Mouse (Mus musculus) cerebellum, postnatal 36 days (tissue): ENCODE results near the gene Nfia.

Experiments
- DNase-seq, 2 experiments: peaks; one replicate each; pipeline ENCODE4 v3.0.0; 2021 to 2022; ENCODE audit warnings: mixed read lengths in 2 of 2

Gene Nfia

GRCm38 (mm10) chr4:97767025-97767424, 5.5 kb upstream of the Nfia start:
- no peak for DNase-seq

DNA sequence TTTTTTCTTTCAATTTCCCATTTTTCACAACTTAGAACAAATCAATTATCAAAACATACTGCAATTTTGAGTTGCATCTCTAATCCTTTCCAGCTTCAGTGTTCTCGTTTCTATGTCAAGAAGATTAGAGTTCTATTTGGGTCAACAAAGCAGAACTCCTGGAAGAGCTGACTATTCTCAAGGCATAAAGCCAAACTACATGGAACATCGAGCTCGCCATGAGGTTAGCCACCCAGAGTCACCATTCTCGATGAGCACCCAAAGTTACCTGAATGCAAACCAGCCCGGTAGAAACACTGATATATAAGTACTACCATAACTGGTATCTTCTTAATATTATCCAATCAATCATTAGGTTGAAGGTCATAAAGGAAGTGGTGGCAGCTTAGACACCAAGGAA, 5.0 kb upstream of the Nfia start:
- no peak for DNase-seq

- peak in 1 of 2 experiments; percentile 4 for DNase-seq
Observed at GRCm38 (mm10) chr4:97769861-97770260, 2.7 kb upstream of the Nfia start.

- DNase-seq = peak in 1 of 2 experiments; percentile 15
Observed at GRCm38 (mm10) chr4:97771426-97771825, 1.1 kb upstream of the Nfia start.

DNA sequence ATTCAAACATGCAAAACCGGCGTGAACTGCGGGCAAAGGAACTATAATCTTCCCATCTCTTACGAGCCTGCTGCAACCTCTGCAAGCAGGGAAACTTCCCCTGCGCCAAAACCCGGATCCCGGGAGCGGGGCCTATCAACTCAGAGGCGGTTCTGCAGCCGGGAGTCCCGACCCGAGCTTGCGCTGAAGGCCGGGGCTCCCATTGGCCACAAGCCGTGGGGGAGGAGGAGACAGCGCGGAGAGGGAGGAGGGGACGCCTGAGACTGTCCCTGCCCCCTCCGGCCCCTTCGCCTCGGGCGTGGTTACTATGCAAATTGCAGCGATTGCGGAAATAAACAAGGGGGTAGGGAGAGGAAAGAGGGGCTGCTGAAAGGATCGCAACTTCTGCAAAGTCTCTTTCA, 450 bp upstream of the Nfia start:
- DNase-seq = peak; percentile 95 to 98

- DNase-seq = peak; percentile 80 to 94
Observed at GRCm38 (mm10) chr4:97773110-97773593, 618 bp downstream of the Nfia start.

DNA sequence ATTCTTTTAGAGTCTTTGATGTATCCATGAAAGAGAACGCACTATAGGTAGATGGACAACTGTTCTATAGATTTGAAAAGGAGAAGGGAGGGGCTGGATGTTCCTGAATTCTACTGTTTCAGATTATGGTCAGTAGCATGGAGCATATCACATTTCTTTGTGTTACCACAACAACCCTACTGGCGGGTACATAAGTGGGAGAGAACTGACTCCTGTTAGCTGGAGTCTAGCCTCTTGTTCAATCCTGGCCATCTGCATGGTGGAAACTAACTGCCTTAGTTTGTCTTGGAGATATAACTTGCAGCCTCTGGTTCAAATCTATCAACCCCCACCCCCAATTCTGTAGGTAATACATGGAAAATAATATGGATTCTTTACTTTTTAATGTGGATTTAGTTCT, 1.3 kb downstream of the Nfia start:
- DNase-seq = peak in 1 of 2 experiments; percentile 13

GRCm38 (mm10) chr4:97774446-97774950, 2.0 kb downstream of the Nfia start:
- DNase-seq = peak in 1 of 2 experiments; percentile 36

DNA sequence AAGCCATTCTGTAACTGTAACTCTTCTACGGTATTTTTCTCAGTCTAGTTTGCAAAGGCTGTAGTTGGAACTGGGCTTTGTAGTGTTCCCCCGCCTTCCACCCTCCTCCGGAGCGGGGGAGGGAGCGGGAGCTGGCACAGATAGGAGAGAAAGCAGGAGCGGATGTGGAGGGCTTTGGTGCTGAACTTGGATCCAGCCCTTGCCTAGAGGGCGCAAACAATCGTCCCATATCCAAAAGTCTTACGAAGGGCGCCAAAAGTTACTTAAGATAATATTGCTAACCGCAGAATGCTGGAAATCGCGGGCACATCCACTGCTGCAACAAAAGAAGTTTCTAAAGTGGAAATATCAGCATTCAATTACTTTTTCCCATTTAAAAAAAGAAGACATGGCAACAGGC, 2.5 kb downstream of the Nfia start:
- peak; percentile 46 to 55 for DNase-seq

GRCm38 (mm10) chr4:97775494-97776265, 3.1 kb downstream of the Nfia start:
- DNase-seq = peak in 1 of 2 experiments; percentile 15

DNA sequence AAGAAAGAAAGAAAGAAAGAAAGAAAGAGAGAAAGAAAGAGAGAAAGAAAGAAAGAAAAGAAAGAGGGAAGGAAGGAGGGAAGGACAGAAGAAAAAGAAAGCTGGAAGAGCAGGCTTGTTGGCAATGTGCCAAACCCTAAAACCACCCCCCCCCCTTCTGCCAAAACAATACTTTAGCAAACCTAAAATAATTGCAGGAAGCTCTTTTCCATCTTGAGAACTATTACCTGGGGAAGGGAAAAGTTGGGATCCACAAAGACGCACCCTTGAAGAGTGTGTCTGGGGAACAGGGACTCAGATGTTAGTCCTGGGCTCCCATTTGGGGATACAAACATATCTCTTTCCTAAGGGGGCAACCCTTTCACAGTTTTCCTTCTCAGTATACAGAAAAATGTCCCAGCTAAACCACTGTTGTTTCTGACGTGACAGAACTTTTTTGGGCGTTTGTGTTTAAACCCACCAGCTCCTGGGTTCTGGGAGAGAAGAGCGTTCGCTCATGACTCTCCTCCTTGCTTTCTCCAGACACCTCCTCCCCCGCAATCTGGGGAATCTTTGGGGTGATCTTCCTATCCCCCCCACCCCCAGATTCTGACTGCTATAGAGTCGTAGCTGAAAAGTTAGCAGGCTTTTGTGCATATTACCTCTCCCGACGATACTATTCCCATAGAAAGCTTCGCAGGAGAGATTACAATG, 4.0 kb downstream of the Nfia start:
- peak in 1 of 2 experiments; percentile 32 for DNase-seq

GRCm38 (mm10) chr4:97777081-97777705, 4.7 kb downstream of the Nfia start:
- DNase-seq = peak; percentile 56 to 61

DNA sequence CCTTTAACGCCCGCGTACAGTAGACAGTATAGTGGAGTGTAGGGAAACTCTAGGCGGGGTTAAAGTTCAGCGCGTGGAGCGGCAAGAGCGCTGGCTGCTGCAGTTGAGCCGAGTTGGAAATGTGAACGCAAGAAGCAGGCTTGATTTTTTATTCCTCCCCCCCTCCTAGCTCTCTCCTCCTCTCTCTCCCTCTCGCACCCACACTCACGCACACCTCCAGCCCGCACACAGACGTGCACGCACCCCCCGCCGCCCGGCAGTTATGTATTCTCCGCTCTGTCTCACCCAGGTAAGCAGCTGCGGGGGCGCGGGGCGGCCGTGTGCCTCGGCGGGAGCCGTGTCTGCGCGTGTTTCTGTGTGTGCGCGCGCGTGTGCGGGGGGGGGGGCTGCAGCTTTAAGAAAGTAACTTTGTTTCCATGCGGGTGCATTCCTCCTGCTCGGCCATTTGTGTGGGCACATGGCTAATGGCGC, 5.2 kb downstream of the Nfia start, which contains the start of gene E130114P18Rik:
E130114P18Rik (minus strand) TSS at position 373 of the 471 bp plus-strand sequence.
- DNase-seq = peak; percentile 62 to 66

GRCm38 (mm10) chr4:97778211-97779002, 5.9 kb downstream of the Nfia start:
- DNase-seq = peak; percentile 47 to 55

DNA sequence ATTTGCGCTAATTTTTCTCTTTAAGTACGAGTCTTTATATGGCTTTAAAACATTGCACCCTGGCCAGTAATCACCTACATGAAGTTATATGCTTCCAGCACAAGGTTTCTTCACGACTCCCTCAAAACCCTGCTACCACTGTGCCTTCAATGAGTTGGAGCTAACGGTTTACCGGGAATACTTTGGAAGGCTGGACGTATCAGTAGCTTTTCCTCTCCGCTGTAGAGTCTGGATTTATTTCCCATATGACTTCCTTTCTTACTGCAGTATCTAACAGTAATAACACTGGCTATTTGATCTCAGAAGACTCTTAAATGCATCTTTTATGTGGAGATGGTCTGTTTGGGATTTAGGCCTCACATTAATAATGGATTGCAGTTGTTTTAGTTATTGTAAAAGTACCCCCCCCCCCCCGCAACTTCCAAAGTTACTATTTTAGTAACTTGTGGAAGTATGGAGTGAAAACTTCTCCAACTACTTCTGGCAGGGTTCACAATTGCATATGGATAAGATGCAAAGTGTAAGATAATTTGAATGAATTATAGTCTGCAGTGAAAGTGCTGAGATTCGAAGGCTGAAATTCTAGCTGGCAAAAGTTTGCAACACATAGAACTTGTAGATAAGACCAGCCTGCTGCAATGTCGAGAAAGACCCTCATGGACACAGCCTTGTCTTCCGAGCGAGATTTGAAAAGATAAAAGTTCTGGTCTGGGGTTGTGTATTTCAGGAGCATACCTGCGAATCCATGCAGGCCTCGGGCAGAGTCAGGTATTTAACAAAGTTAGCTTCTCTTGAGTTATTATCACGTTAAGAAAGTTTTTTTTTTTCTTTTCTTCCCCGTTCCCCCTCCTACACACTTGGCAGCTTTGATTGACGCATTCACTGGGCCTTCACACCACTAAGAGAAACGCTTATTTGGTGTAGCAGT, 6.7 kb downstream of the Nfia start:
- DNase-seq = peak in 1 of 2 experiments; percentile 47

GRCm38 (mm10) chr4:97780024-97780423, 7.5 kb downstream of the Nfia start:
- peak in 1 of 2 experiments; percentile 49 for DNase-seq

- no peak for DNase-seq
Observed at GRCm38 (mm10) chr4:97780666-97781435, 8.3 kb downstream of the Nfia start.

DNA sequence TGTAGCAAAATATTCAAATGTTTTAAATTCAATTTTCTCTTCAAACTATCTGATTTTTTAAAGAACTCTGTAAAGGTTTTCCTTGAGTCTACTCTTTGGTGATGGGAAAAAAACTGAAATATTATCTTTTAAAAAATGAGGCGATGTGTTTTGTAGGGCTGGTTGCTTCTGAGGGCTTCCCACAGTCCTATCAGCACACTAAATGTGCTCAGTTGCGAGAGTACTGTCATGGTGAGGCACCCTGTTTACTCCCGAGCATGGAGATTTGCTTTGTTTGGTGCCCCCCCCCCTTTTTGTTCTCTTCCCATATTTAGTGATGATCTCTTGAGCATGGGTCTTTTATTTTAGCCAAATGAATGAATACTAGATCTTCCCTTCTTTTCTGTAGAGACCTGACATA, 9.5 kb downstream of the Nfia start:
- DNase-seq = no peak

DNA sequence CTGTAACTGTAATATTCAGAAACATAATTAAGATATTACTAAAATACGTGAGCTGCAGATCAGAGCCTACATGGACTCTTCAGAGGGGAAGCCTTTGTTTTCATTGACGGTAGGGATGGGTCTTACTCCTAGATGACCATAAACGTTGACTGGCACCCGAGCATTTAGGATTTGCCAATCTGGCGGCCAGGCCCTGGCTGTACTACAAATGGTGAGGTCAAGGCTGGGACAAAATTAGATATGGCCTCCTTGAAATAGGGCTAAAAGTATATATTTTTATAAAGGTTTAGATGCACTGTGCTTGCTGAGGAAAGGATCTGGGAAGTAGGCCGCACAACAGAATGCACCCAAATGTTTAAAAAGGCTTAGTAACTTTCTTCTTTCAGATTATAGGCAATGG, 10.0 kb downstream of the Nfia start:
- peak; percentile 66 to 70 for DNase-seq
